Mouse (Mus musculus): ENCODE data around the gene Rnps1.
"Not testable (repeated sequence)": the region's sequence is repeated elsewhere in the genome, so short reads cannot be mapped to it uniquely, and the experiment has no call there.

Gene Rnps1

GRCm38 (mm10) chr17:24427170-24427557, 12.8 kb downstream of the Rnps1 start:
- DNase-seq (ENCODE audit: low spot score), result no peak

GRCm38 (mm10) chr17:24429201-24429983, 15.0 kb downstream of the Rnps1 start:
- no peak for DNase-seq (ENCODE audit: low spot score)

GRCm38 (mm10) chr17:24437016-24437415, 22.7 kb downstream of the Rnps1 start:
- no peak for DNase-seq (ENCODE audit: low spot score)

- no peak for DNase-seq (ENCODE audit: low spot score)
Measured at GRCm38 (mm10) chr17:24440377-24440776, 26.0 kb downstream of the Rnps1 start.

- DNase-seq (ENCODE audit: low spot score), result no peak
Measured at GRCm38 (mm10) chr17:24441148-24441547, 26.8 kb downstream of the Rnps1 start.

GRCm38 (mm10) chr17:24442107-24442506, 27.7 kb downstream of the Rnps1 start:
- peak; percentile 76 for DNase-seq (ENCODE audit: low spot score)

GRCm38 (mm10) chr17:24442632-24443155, 28.3 kb downstream of the Rnps1 start, which contains the start of gene Dnase1l2:
Gene Dnase1l2, minus strand, starts transcription at chr17:24443105.
- DNase-seq (ENCODE audit: low spot score), result peak; percentile 69

GRCm38 (mm10) chr17:24443409-24443808, 29.0 kb downstream of the Rnps1 start:
- peak; percentile 80 for DNase-seq (ENCODE audit: low spot score)

- DNase-seq (ENCODE audit: low spot score), result no peak
Measured at GRCm38 (mm10) chr17:24446590-24446989, 32.2 kb downstream of the Rnps1 start.

- no peak for DNase-seq (ENCODE audit: low spot score)
Measured at GRCm38 (mm10) chr17:24449507-24449906, 35.1 kb downstream of the Rnps1 start.

GRCm38 (mm10) chr17:24451220-24451619, 36.9 kb downstream of the Rnps1 start:
- DNase-seq (ENCODE audit: low spot score), result no peak

GRCm38 (mm10) chr17:24453372-24453771, 39.0 kb downstream of the Rnps1 start:
- no peak for DNase-seq (ENCODE audit: low spot score)

GRCm38 (mm10) chr17:24454218-24454755, 39.9 kb downstream of the Rnps1 start:
- DNase-seq (ENCODE audit: low spot score), result no peak

GRCm38 (mm10) chr17:24454756-24455522, 40.6 kb downstream of the Rnps1 start:
- DNase-seq (ENCODE audit: low spot score), result peak; percentile 100

GRCm38 (mm10) chr17:24455523-24456206, 41.3 kb downstream of the Rnps1 start:
- not testable (repeated sequence) for DNase-seq (ENCODE audit: low spot score)

- DNase-seq (ENCODE audit: low spot score), result no peak
Measured at GRCm38 (mm10) chr17:24461580-24461979, 47.2 kb downstream of the Rnps1 start.

GRCm38 (mm10) chr17:24462932-24463331, 48.6 kb downstream of the Rnps1 start:
- no peak for DNase-seq (ENCODE audit: low spot score)

- DNase-seq (ENCODE audit: low spot score), result no peak
Measured at GRCm38 (mm10) chr17:24463374-24464133, 49.2 kb downstream of the Rnps1 start.

- DNase-seq (ENCODE audit: low spot score), result no peak
Measured at GRCm38 (mm10) chr17:24468636-24469246, 54.4 kb downstream of the Rnps1 start.

GRCm38 (mm10) chr17:24469336-24469909, 55.1 kb downstream of the Rnps1 start:
- DNase-seq (ENCODE audit: low spot score), result no peak
